Mouse (Mus musculus): Measurements from ENCODE around the gene Ankar.

DNA sequence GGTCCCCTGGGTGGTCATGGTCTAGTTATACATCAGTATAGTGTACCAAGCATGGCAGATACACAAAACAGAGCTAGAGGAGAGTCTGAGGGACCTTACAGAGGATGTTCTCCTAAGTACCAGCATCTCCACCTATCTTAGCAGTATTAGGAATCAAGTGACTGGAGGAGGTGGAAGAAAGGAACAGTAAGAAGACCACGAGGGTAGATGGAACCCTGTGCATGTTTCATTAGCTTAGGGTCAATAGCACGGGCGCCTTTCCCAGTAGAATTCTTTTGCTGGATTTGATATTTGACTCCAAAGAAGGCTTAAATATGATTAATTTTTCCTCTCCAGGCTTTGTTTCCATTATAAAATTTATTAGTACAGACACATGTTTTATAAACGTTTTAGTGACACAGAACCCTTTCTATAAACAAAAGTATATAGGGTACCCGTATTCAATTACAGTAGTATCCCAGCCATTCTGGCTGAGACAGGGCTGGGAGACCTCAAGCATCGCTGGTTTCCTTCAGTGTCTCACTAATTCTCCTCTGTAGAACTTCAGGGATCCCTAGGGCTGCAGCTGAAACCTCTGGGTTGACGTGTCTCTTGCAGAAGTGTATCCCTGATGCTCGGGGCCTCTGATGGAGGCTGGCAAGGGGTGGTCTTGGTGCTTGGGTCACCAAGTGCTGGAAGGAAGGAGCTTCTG, 44.6 kb upstream of the Ankar start:
- TF ChIP-seq CTCF (conservative IDR thresholded peaks at IDR 0.05; ENCODE audit: insufficient read depth, insufficient read length, low read depth, low read length) (no peak), POLR2A (IDR thresholded peaks at IDR 0.05; ENCODE audit: low read depth, low read length) (no peak)
